Mouse (Mus musculus) stomach, postnatal 0 days (tissue): ENCODE measurements around the gene Mylk4. TPM values are rescaled to one million over a fixed set of nuclear protein-coding genes. Genes with fewer than 3 reads are reported as not detected.

Source experiments
- ATAC-seq: fragments of 200-750 bp; cut with Nextera tagmentation; 2 replicates; pipeline ENCODE4 v1.8.0; 2017; ENCODE audit not compliant: low FRiP score, low TSS enrichment
- DNase-seq: peaks from one replicate; pipeline ENCODE4 v3.0.0-alpha.2; 2016; ENCODE audit warnings: low spot score
- H3K27ac ChIP-seq: fragments of 300-500 bp; sonication (generic); replicated peaks from 2 replicates; pipeline ENCODE4 v1.5.1; 2014; ENCODE audit warnings: mild to moderate bottlenecking, control low read depth
- H3K27me3 ChIP-seq: fragments of 300-500 bp; sonication (generic); 2 replicates; pipeline ENCODE4 v1.6.1; 2014; ENCODE audit warnings: low read length; ENCODE audit not compliant: control insufficient read depth, insufficient read depth
- H3K36me3 ChIP-seq: fragments of 300-500 bp; sonication (generic); 2 replicates; pipeline ENCODE4 v1.6.1; 2014; ENCODE audit warnings: low read length, mixed read lengths; ENCODE audit not compliant: control insufficient read depth, insufficient read depth
- H3K4me1 ChIP-seq: fragments of 300-500 bp; sonication (generic); replicated peaks from 2 replicates; pipeline ENCODE4 v1.6.1; 2014; ENCODE audit warnings: antibody characterized with exemption; ENCODE audit not compliant: control insufficient read depth, insufficient read depth
- H3K4me2 ChIP-seq: fragments of 300-500 bp; sonication (generic); replicated peaks from 2 replicates; pipeline ENCODE4 v1.6.1; 2014; ENCODE audit warnings: low read depth, mild to moderate bottlenecking, control low read depth, moderate library complexity
- H3K4me3 ChIP-seq: fragments of 300-500 bp; sonication (generic); 2 replicates; pipeline ENCODE4 v1.5.1; 2014; ENCODE audit warnings: low read depth, low read length, control low read depth
- H3K9ac ChIP-seq: fragments of 300-500 bp; sonication (generic); 2 replicates; pipeline ENCODE4 v1.6.1; 2014; ENCODE audit warnings: mild to moderate bottlenecking, low read length, control low read depth, mixed read lengths
- H3K9me3 ChIP-seq: fragments of 300-500 bp; sonication (generic); 2 replicates; pipeline ENCODE4 v1.6.1; 2016; ENCODE audit warnings: low read length; ENCODE audit not compliant: control insufficient read depth
- CTCF ChIP-seq: IDR thresholded peaks from 2 replicates; pipeline ENCODE4 v1.5.1; 2016; ENCODE audit warnings: antibody characterized with exemption, low read depth, mild to moderate bottlenecking, moderate library complexity
- EP300 ChIP-seq: optimal IDR thresholded peaks from 2 replicates; pipeline ENCODE3; 2016; ENCODE audit warnings: antibody characterized with exemption
- WGBS: fragments of 180-500 bp; shearing (Covaris S2); extraction: QIAGEN DNeasy Blood & Tissue Kit; methylation state at CpG from one replicate; pipeline ENCODE4 v1.1.7; 2014; 5-methylcytosine and 5-hydroxymethylcytosine counted together
- polyA plus RNA-seq: library from polyadenylated mRNA; unstranded; fragments of >200 nt; fragmentation: Nextera tagmentation; extraction: Ambion mirVana; gene quantifications from 2 replicates; pipeline ENCODE4 v1.2.1, GENCODE M21; 2015

Mylk4 gene
- polyA plus RNA-seq, 1 experiment from 2014 or later = 0.12 TPM

GRCm38 (mm10) chr13:32692563-32692962, 91.2 kb downstream of the Mylk4 start:
- H3K27me3 ChIP-seq = no peaks in the 10 kb centered on the region
- H3K4me1 ChIP-seq = no peaks in the 10 kb centered on the region
- no peak overlapping the region for H3K4me2 ChIP-seq
- no peak overlapping the region for H3K9ac ChIP-seq
- no peak overlapping the region for H3K27ac ChIP-seq
- DNase-seq (no peak), ATAC-seq (no peak)
- H3K4me3 ChIP-seq = no peak overlapping the region
- H3K9me3 ChIP-seq = no peaks in the 10 kb centered on the region
- H3K36me3 ChIP-seq = no peaks in the 10 kb centered on the region
- TF ChIP-seq EP300 = no peak
- TF ChIP-seq CTCF = no peak
- 58% methylated on average over 1 of the region's 1 CpGs for WGBS

DNA sequence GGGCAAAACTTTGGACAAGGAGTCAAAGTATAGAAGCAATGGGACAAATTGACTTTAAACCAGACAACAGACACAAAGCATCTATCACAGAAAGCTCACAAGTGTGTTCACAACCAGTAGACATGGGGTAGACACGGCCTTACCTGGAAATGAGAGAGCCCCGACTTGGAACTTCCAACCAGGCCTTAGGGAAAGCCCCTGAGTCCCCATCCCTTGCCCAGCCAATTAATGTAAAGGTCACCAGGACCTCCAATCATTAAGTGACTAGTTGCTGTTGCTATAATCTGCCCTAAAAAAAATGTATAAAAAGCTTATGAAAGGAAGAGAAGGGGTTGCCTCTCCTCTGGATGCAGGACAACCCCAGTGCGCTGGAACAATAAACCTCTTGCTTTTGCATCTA, 93.5 kb downstream of the Mylk4 start:
- H3K27ac ChIP-seq = no peak overlapping the region
- ATAC-seq (no peak), DNase-seq (no peak)
- no peaks in the 10 kb centered on the region for H3K36me3 ChIP-seq
- H3K27me3 ChIP-seq = no peaks in the 10 kb centered on the region
- H3K9ac ChIP-seq = no peak overlapping the region
- no peaks in the 10 kb centered on the region for H3K4me1 ChIP-seq
- H3K4me3 ChIP-seq = no peak overlapping the region
- H3K4me2 ChIP-seq = no peak overlapping the region
- H3K9me3 ChIP-seq = no peaks in the 10 kb centered on the region
- TF ChIP-seq CTCF (no peak), EP300 (no peak)
- 86% methylated on average over 3 of the region's 3 CpGs for WGBS

DNA sequence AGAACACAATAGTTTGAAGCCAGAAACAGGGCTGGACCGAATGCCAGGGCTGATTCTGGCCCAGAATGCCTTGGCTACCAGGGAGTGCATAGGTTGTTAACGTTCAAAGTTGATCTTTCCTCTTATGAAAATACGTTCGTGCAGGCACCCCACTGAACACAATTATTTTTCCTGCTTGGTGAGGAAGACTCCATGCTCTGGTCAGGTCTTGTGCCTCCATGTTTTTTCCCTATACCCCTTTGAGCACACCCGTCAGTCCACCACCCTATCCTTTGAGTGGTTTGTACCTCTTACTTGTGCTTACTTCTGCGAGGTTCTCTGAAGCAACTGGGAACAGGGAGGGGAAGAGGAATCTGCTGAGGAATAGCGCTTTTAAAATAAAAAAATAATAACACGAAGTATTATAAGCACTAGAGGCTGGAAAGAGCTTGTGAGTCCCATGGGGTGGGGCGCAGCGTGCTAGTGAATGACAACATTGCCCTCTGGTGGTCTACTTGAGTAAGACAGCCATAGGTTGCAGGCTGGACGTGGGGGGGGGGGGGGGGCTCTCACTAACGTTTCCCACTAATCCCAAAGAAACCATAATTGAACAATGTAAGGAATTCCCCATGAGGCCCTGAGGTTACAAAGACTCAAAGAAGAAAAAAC, 102.8 kb downstream of the Mylk4 start:
- Histone ChIP-seq H3K27me3 (no peaks in the 10 kb centered on the region), H3K36me3 (no peaks in the 10 kb centered on the region), H3K4me2 (no peak overlapping the region), H3K4me1 (no peaks in the 10 kb centered on the region), H3K27ac (no peak overlapping the region), H3K9ac (no peak overlapping the region), H3K9me3 (no peaks in the 10 kb centered on the region), H3K4me3 (no peak overlapping the region)
- 33% methylated on average over 12 of the region's 12 CpGs for WGBS
- no peak for TF ChIP-seq EP300
- peak; percentile 82 for TF ChIP-seq CTCF
- peak; percentile 70 for DNase-seq
- 0 out of 2 replicates have a peak, but pooled peaks have one; percentile 60 for ATAC-seq

DNA sequence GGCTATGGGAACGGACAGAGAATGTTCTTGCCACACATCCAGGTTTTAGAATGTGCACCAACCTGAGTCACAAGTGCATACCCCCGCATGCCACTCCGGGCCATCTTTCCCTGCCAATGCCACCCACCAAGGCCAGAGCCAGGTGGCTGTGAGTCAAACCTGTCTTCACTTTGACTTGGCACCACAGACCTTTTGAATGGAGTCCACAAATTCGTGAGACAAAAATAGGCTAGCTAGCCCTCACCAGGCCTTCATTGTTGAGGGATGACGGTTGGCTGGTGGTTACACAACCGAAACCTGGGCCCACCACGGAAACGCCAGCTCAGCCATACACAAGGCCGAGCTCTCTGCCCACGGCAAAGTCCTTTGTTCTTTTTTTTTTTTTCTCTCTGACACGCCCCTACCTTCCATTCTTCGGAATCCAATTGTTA, 103.6 kb downstream of the Mylk4 start:
- TF ChIP-seq EP300 (no peak), CTCF (no peak)
- Histone ChIP-seq H3K9me3 (no peaks in the 10 kb centered on the region), H3K27me3 (no peaks in the 10 kb centered on the region), H3K27ac (no peak overlapping the region), H3K4me1 (no peaks in the 10 kb centered on the region), H3K36me3 (no peaks in the 10 kb centered on the region), H3K4me2 (no peak overlapping the region), H3K9ac (no peak overlapping the region), H3K4me3 (no peak overlapping the region)
- 80% methylated on average over 12 of the region's 12 CpGs for WGBS
- DNase-seq (no peak), ATAC-seq (no peak)

GRCm38 (mm10) chr13:32678998-32679397, 104.8 kb downstream of the Mylk4 start:
- Histone ChIP-seq H3K4me1 (no peaks in the 10 kb centered on the region), H3K4me3 (no peak overlapping the region), H3K27me3 (no peaks in the 10 kb centered on the region), H3K9ac (no peak overlapping the region), H3K9me3 (no peaks in the 10 kb centered on the region), H3K4me2 (no peak overlapping the region), H3K27ac (no peak overlapping the region), H3K36me3 (no peaks in the 10 kb centered on the region)
- DNase-seq (no peak), ATAC-seq (no peak)
- TF ChIP-seq EP300 (no peak), CTCF (no peak)
- WGBS = 69% methylated on average over 5 of the region's 5 CpGs

DNA sequence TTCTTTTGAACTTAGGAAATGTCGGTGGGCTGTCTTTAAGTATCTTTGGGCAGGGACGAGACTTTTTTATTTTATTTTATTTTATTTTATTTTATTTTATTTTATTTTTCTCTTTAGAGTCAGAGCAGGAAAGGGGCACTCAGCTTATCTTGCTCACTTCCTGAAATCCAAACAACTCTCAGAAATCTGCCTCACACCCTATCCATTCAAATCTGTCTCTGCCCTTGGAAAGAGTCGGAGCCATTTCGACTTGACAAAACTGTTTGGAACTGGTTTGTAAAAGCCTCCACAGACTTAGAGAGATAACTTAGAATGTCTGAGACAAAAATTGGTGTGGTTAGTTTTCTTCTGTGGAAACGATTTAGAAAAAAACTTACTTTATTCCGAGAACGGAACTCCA, 113.0 kb downstream of the Mylk4 start:
- DNase-seq (no peak), ATAC-seq (no peak)
- Histone ChIP-seq H3K9ac (no peak overlapping the region), H3K9me3 (no peaks in the 10 kb centered on the region), H3K4me3 (no peak overlapping the region), H3K36me3 (no peaks in the 10 kb centered on the region), H3K27ac (no peak overlapping the region), H3K4me2 (no peak overlapping the region), H3K4me1 (no peaks in the 10 kb centered on the region), H3K27me3 (no peaks in the 10 kb centered on the region)
- 46% methylated on average over 7 of the region's 7 CpGs for WGBS
- no peak for TF ChIP-seq CTCF
- no peak for TF ChIP-seq EP300
